Mouse (Mus musculus): ENCODE results near the gene Ppm1a. TPM values are rescaled to one million over a fixed set of nuclear protein-coding genes. Genes with fewer than 3 reads are reported as not detected.

Ppm1a gene
- polyA plus RNA-seq (2017; shearing (Covaris generic)), result 10 to 100 TPM; 22.8 to 32.9 (median 30.0) TPM

DNA sequence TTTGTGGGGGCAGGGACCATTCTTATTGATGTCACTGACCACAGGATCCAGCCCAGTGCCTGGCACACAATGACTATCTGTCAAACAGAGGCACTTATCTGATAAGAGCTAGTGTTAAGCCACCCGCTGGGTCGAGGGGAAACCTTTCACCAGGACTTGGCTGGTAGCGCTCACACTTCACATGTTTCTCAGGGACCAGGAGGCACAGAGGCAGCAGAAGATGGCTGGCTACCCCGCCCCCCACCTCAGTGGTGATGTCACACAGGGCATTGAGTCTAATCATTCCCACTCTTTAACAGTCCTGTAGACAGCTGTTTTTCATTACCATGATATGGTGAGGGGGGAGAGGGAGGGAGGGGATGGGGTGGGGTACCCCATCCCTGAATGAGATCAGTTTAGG, at the start of gene Ppm1a:
Ppm1a (plus strand) TSS at position 370 of the 400 bp plus-strand sequence.
- ATAC-seq, result no peak

DNA sequence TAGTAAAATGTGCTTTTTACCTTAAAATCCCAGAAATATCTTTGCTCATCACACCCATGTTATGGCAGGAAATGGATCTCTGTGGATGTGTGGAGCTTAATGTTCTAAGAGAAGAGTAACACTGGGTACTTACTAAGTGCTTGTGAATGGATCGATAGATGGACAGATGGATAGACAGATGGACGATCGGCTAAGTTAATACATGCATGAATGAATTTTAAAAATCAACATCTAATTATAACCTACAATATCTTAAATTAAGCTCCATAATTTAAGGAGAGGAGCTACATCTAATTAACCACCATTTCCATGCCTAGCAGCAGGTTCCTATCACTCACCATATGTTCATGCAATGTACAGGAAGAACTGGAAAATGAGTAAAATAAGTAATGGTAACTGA, 47.3 kb upstream of the Ppm1a start:
- ATAC-seq, result no peak

GRCm38 (mm10) chr12:72714896-72715295, 42.4 kb upstream of the Ppm1a start:
- ATAC-seq, result no peak

GRCm38 (mm10) chr12:72715846-72716245, 41.4 kb upstream of the Ppm1a start:
- ATAC-seq, result no peak

DNA sequence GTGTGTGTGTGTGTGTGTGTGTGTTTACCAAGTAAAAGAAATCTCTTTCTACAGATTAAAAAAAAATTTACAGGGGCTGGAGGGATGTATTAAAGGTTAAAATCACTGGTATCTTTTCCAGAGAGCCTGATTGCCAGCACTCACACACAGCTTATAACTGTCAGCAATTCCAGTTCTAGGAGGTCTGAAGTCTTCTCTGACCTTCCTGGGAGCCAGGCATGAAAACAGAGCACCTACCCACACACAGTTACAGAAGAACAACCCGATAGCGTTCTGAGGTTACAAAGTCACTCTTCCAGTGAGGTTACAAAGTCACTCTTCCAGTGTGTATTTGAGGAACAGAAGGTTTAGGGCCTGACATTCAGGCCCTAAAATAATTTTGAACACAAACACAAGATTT, 38.2 kb upstream of the Ppm1a start:
- ATAC-seq, result no peak

GRCm38 (mm10) chr12:72719452-72720087, 37.7 kb upstream of the Ppm1a start:
- no peak for ATAC-seq

DNA sequence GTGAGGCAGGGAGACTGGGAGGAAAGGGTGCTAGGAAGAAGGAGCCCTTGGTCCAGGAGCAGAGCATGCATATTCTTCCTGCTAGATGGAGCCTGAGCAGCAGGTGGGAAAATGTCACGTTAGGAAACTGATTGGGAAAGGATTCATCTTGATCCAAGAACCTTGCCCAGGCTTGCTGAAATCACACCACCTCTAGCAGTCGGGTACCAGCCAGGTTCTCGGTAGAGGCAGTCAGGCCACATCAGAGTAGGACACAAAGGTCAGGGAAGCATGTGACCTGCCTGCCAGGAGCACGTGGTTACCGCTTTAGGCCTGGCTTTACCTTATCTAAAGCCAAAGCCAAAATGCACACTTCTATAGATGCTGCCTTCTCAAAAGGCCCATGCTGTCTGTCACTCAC, 35.5 kb upstream of the Ppm1a start:
- ATAC-seq, result no peak

DNA sequence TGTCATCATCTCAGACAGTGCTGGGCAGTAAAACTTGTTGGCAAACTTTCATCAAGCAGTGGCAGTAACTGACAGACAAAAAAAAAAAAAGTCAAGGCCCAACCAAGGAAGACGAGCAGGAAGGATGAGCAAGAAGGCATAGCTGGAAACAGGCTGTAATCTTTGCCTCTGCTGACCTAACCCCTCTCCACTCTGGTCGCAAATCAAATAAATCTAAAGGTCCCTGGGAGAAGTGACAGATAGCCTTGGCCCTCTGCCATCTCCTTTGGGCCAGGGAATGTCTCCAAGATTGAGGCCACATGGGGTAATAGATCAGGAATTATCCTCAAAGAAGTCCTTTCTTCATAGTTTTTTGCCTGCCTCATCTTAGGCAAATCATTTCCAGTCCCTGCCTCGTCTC, 33.3 kb upstream of the Ppm1a start:
- ATAC-seq, result no peak

- ATAC-seq, result no peak
Observed at GRCm38 (mm10) chr12:72727021-72727420, 30.2 kb upstream of the Ppm1a start.

DNA sequence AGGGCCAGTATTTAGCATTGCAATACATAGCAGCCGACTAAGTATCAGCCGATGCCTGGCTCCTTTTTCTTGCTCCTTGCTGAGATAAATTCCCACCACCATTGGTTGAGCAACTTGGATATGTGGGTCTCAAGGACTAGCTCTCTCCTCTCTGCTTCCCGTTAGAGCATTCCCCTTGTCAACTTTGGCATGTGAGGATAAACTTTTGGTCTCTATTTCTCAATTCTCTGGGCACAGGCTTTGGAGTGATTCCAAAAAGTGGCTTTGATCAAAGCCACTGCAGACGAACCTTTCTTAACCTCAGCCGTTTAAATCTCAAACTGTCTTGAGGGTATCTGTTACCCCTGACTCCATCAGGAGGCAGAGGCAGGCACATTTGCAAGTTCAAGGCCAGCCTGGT, 29.6 kb upstream of the Ppm1a start:
- no peak for ATAC-seq

- no peak for ATAC-seq
Observed at GRCm38 (mm10) chr12:72734112-72734511, 23.1 kb upstream of the Ppm1a start.

GRCm38 (mm10) chr12:72741176-72741575, 16.1 kb upstream of the Ppm1a start:
- no peak for ATAC-seq

DNA sequence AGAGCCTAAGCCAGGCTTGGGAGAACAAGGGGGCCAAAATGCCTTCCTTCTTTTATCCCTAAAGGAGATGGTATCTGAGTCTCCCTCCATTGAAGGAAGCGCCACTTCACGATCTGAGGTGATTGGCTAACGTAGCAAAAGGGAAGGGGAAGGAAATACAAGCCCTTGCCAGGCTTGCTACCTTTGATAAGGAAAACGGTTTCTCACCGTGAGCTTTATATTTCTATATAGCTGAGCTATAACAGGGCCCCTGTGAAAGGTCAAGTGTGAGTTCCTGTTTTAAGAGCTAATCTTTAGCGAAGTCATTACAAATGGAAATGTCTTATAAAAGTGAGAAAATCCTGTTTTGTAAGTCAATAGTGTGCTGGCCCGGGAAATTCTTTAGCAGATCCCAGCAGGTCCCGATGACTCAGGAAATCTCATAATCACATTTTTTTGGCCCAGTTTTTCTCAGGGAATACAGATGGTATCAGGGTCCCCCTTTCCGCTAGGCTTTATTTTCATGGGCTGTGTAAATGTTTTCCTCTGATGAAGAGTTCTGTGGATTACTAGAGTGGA, 12.4 kb upstream of the Ppm1a start:
- no peak for ATAC-seq

- ATAC-seq, result no peak
Observed at GRCm38 (mm10) chr12:72745486-72745885, 11.8 kb upstream of the Ppm1a start.

DNA sequence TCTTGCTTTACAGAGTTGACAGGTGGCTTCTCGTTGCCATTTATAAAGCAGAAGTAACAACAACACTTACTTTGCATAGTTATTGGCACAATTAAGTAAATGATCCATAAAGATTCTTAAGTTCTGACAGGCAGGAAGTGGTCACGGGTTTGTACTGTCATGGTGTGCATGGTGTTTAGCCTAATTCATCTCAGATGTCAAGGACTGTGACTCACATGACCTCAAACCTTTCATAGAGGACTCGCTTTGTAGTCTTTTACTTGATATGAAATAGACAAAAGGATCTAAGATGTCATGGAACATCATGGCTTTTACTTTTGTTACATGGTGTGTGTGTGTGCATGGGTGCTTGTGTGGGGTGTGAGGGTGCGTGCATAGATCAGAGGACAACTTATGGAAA, 8.9 kb upstream of the Ppm1a start:
- no peak for ATAC-seq

- ATAC-seq, result no peak
Observed at GRCm38 (mm10) chr12:72748841-72749240, 8.4 kb upstream of the Ppm1a start.

DNA sequence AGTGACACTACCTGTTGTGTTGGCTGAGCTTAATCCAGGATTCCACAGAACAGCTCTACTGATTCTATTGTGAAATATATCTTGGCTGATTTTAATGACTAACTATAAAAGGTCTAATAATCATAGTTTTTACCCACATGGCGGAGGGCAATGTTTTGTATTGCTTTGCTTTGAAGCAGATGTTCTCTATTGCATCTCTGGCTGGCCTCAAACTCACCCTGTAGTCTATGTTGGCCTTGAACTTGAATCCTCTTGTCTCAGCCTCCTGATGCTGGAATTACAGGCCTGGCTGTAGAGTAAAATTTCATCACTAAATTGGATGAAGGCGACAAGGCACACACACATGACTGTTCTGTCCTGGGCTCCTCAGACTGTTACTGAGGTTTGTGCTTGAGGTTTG, 7.8 kb upstream of the Ppm1a start:
- no peak for ATAC-seq

DNA sequence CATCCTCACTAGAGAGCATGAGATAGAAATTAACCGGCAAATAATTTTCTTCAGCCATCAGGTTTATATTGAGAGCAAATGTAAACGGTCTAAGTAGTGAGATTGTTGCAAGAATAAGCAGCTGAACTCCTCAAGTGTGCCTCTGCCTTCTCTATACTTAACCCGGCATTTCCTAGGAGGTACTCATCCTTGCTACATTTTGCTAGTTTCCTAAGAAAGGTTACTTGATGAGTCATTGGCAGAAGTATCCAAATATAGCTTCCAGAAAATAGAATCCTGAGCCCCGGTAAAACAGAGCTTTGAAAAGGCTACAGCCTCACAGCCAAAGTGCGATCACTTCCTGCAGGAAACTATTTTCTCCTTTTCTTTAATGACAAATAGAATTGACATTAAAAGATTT, 7.2 kb upstream of the Ppm1a start:
- no peak for ATAC-seq

- ATAC-seq, result no peak
Observed at GRCm38 (mm10) chr12:72750606-72751005, 6.6 kb upstream of the Ppm1a start.

DNA sequence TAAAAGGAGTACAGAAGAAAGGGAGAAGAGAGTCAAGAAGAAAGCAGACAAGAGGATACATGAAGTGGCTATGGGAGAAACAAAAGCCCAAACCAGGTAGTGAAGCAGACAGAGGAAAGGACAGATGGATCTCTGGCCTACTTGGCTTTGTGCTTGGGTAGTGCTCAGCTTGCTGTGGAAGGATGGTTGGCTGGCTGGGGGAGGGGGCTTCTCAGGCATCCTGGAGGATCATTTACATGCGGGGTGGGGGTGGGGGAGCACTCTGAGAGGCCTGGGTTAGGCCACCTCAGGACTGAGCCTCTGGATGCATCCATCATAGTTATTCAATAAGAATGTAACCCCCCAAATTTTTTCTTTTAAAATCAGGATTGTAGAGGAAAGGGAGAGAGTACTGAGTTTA, 341 bp downstream of the Ppm1a start:
- ATAC-seq, result no peak

GRCm38 (mm10) chr12:72759956-72760355, 2.7 kb downstream of the Ppm1a start:
- no peak for ATAC-seq

GRCm38 (mm10) chr12:72760376-72761229, 3.3 kb downstream of the Ppm1a start:
- ATAC-seq, result peak; percentile 81

DNA sequence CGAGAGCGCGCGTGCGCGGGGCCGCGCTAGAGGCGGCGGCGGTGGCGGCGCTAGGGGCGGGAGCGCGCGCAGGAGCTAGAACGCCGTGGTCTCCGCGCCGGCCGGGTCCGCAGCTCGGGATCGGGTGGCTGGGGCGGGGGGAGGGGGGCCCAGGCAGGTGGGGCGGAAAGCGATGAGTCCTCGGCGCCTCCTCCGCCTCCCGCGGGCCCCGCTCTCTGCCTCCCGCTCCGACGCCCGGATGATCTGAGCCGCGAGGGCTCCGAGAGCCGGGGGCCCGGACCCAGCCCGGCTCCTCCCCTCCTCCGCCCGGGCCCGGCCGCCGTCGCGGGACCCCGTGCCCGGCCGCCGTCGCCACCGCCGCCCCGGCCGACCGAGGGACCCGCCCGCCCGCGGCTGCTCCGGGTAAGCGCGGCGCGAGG, 4.0 kb downstream of the Ppm1a start:
- ATAC-seq, result peak; percentile 27

Measured in inflammation-experienced regulatory T-cells, adult 6 months (primary cell).